Mouse (Mus musculus): ENCODE data around the gene Ctsj.
"Not testable (repeated sequence)": the region's sequence is repeated elsewhere in the genome, so short reads cannot be mapped to it uniquely, and the experiment has no call there.

The Ctsj gene

DNA sequence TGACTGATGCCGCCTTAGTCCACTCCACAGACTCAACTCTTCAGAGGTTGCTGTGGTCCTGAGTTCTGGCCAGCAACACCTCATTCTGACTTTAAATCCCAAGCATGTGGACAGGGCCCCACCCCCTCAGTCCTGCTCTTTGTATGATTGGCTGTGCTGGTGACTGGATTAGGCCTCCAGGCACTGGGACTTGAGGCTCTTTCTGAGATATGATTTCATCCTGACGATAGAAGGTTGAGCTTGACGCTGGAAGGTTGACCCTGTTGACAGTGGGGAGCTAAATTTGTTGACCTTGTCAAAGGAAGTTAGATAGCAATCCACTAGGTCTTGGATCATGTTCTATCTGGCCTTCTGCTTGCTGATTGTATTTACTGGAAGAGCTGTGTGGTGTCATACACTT lies at the start of gene Ctsj:
Gene Ctsj, minus strand, starts transcription at position 101 of the 400 bp plus-strand sequence.
- DNase-seq (ENCODE audit: low spot score): no peak

DNA sequence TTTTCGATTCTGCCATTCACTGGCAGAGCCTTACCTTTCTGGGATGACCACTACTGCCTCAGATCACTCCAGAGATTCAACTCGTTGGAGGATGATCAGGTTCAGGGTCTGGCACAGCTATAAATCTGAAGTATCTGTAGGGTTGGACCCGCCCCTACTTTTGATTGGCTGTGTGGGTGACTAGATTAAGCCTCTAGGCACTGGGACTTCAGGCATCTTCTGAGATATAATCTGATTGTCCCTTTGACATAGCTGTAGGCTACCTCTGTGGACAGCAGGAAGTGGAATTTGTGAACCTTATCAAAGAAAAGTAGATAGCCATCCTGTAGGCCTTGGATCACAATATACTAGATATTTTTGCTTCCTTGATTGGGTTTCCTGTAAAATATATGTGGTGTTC lies 34.8 kb upstream of the Ctsj start, which contains the start of gene Ctsq:
Gene Ctsq, minus strand, starts transcription at position 101 of the 400 bp plus-strand sequence.
- DNase-seq (ENCODE audit: low spot score): no peak

DNA sequence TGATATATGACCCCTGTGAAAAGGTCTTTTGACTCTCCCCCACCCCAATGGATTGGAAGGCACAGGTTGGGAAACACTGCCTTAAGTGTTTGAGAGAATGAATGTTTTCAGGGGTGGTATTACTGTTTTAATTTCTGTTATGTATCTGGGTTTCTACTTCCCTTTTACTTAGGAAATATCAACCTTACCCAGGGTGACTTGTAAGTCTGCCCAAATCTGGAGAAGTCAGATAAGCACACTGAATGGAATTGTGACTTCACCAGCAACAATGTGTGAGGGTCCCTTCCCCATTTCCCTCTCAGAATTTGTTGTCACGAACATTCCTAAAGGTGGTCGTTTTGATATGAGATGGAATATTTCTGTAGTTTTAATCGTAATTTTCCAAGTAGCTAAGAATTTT lies 17.0 kb upstream of the Ctsj start:
- DNase-seq (ENCODE audit: low spot score): no peak

DNA sequence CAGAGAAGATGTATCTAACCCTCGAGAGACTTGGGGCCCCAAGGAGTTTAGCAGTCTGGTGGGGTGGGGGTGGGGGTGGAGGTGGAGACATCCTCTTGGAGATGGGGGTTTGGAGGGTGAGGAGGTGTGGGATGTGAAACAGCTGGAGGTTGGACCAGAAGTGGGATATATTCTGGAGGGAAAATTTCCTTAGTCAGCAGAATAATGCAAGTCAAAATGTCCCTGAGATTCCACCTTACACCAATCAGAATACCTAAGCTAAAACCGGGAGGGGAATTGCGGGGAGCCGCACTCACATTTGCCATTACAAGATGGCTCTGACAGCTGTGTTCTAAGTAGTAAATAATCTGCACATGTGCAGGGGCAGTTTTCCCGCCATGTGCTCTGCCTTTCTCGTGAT lies 16.1 kb upstream of the Ctsj start:
- no peak for DNase-seq (ENCODE audit: low spot score)

DNA sequence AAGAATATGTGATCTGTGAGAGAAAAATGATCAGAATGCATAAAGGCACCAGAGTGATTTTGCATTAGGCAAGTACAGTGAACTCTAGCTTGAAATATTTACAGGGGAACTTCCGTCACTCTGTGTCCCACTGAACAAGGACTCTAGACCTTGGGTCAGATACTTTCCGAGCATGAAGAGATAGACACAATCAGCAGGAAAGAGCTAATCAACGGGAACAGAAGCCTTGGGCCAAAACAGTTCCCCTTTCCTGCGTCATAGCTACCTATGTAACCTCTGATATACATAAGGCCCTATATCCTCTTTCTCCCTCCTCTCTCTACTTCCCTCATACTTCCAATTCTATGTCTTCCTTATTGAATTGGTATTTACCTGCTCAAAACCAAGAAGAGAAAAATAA lies 4.4 kb upstream of the Ctsj start:
- no peak for DNase-seq (ENCODE audit: low spot score)

DNA sequence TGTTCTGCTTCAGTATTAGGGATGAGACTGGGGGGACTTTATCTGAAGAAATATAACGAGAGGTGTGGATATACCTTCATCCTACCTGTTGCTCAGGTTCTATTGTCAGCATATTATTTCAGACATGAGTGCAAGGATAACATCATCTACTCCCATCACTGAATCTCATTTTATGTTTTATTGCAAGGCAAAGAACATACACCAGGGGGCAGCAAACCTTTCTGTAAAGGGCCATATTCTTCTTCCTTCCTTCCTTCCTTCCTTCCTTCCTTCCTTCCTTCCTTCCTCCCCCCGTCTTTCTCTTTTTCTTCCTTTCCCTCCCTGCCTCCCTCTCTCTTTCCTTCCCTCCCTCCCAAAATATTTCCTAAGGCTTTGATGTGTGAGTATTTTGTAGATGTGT lies 8.2 kb downstream of the Ctsj start:
- DNase-seq (ENCODE audit: low spot score): no peak

DNA sequence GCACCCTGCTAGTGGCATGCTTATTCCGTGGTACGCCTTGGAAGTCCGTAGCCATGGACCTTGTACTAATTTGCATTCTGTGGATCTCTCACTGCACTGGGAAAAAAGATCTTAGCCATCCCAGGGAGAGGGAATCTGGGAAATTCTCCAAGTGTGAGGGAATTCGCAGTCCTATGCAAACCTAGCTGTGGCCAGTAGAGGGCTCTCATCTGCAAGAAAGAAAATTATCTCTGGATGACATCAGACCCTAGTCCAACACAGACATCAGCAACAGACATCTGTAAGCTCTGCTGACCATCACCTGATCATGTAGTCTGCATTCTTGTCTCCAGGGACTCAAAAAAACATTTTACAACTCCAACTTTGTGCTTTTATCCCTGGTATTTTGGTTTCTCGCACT lies 18.8 kb downstream of the Ctsj start:
- not testable (repeated sequence) for DNase-seq (ENCODE audit: low spot score)

DNA sequence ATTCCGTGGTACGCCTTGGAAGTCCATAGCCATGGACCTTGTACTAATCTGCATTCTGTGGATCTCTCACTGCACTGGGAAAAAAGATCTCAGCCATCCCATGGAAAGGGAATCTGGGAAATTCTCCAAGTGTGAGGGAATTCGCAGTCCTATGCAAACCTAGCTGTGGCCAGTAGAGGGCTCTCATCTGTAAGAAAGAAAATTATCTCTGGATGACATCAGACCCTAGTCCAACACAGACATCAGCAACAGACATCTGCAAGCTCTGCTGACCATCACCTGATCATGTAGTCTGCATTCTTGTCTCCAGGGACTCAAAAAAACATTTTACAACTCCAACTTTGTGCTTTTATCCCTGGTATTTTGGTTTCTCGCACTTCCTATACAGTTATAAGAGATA lies 33.4 kb downstream of the Ctsj start:
- DNase-seq (ENCODE audit: low spot score): not testable (repeated sequence)

DNA sequence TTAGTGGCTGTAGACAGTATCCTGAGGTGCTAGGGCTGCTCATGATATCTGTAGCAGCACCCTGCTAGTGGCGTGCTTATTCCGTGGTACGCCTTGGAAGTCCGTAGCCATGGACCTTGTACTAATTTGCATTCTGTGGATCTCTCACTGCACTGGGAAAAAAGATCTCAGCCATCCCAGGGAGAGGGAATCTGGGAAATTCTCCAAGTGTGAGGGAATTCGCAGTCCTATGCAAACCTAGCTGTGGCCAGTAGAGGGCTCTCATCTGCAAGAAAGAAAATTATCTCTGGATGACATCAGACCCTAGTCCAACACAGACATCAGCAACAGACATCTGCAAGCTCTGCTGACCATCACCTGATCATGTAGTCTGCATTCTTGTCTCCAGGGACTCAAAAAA lies 41.8 kb downstream of the Ctsj start:
- DNase-seq (ENCODE audit: low spot score): not testable (repeated sequence)

DNA sequence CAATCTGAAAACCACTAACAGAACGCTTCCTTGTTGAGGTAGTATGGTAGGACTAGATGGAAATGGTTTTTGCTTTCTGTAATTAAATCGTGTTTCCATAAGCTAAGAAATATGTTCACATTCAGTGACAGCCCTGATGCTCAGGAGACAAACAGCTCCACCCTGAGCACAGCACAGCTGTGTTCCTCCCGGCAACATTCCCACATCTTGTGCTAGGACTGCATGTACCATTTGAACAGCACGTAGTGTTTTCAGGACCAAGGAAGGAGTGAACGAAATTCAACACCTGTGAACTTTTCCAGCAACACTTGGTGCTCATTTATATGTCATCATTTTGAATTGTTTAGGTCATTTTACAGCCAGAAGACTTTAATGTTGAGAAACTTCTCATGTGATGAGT lies 44.1 kb downstream of the Ctsj start:
- no peak for DNase-seq (ENCODE audit: low spot score)

Measured in MN1 (cell line).